Mouse (Mus musculus): ENCODE measurements around the gene Lrrc36.

- TF ChIP-seq CTCF (IDR thresholded peaks at IDR 0.05; ENCODE audit: extremely low read depth, insufficient read length, insufficient replicate concordance, low read depth, low read length) (no peak), POLR2A (IDR thresholded peaks at IDR 0.05; ENCODE audit: low read depth, low read length) (no peak)
Observed at GRCm38 (mm10) chr8:105467396-105467985, 54.1 kb downstream of the Lrrc36 start.
